Mouse (Mus musculus): ENCODE data around the gene Lgr5.

GRCm38 (mm10) chr10:115518845-115519244, 68.7 kb downstream of the Lgr5 start:
- TF ChIP-seq CTCF (IDR thresholded peaks at IDR 0.05; ENCODE audit: low read depth): no peak
- no peak for TF ChIP-seq EP300 (IDR thresholded peaks at IDR 0.05; ENCODE audit: low read depth)
